Mouse (Mus musculus) CH12.LX (cell line): ENCODE measurements around the gene Abhd15. TPM values are rescaled to one million over a fixed set of nuclear protein-coding genes. Genes with fewer than 3 reads are reported as not detected.

Experiments
- DNase-seq: peaks from one replicate; pipeline ENCODE4 v3.0.0-alpha.2; 2013; ENCODE audit errors: extremely low read depth
- H3K27ac ChIP-seq: 2 replicates; pipeline ENCODE4 v1.5.1; 2012; ENCODE audit warnings: low read depth, mild to moderate bottlenecking, control low read depth, moderate library complexity; ENCODE audit not compliant: insufficient read depth
- H3K27me3 ChIP-seq: replicated peaks from 2 replicates; pipeline ENCODE3; 2012; ENCODE audit warnings: inconsistent platforms
- H3K36me3 ChIP-seq, 2 experiments: replicated peaks in 1 of 2; 2 replicates each; pipeline versions ENCODE3 to v1.6.1; 2012; ENCODE audit warnings: inconsistent platforms in 1 of 2, low read length in 1 of 2, mild to moderate bottlenecking in 1 of 2, mixed read lengths in 1 of 2, moderate library complexity in 1 of 2; ENCODE audit not compliant: control insufficient read depth in 1 of 2, insufficient read depth in 1 of 2
- H3K4me1 ChIP-seq, 2 experiments: 2 replicates each; pipeline ENCODE4 v1.6.1; 2012; ENCODE audit warnings: inconsistent platforms in 1 of 2, moderate library complexity in 1 of 2; ENCODE audit not compliant: insufficient read depth in 2 of 2, control insufficient read depth in 1 of 2
- H3K4me2 ChIP-seq: 2 replicates; pipeline ENCODE4 v1.6.1; 2012; ENCODE audit warnings: low read depth, mild to moderate bottlenecking, control low read depth; ENCODE audit not compliant: poor library complexity, insufficient read depth, severe bottlenecking
- H3K4me3 ChIP-seq, 3 experiments: fragments of 150-350 bp in 1 of 3; sonication (generic) in 1 of 3; replicated peaks in 1 of 3; 2 replicates each; pipeline versions ENCODE3 to v1.5.1; 2011 to 2012; ENCODE audit warnings: low read depth in 2 of 3, low read length in 2 of 3, mild to moderate bottlenecking in 2 of 3, moderate library complexity in 2 of 3, control low read depth in 1 of 3, improper control_type of control experiment in 1 of 3, inconsistent platforms in 1 of 3, mixed read lengths in 1 of 3; ENCODE audit not compliant: poor library complexity in 1 of 3
- H3K79me2 ChIP-seq: replicated peaks from 2 replicates; pipeline ENCODE4 v1.6.1; 2012; ENCODE audit warnings: mild to moderate bottlenecking, moderate library complexity; ENCODE audit not compliant: control insufficient read depth, poor library complexity, insufficient read depth, severe bottlenecking; ENCODE audit errors: extremely low read depth
- H3K9ac ChIP-seq: 2 replicates; pipeline ENCODE4 v1.6.1; 2012; ENCODE audit warnings: low read depth, mild to moderate bottlenecking, control low read depth, moderate library complexity; ENCODE audit not compliant: insufficient read depth
- H3K9me3 ChIP-seq: replicated peaks from 2 replicates; pipeline ENCODE3; 2012; ENCODE audit warnings: low read length, inconsistent platforms, mixed read lengths
- CHD1 ChIP-seq: IDR thresholded peaks from 2 replicates; pipeline ENCODE4 v1.6.1; 2012; ENCODE audit warnings: low read depth, low read length, improper control_type of control experiment, inconsistent platforms
- CHD2 ChIP-seq: IDR thresholded peaks from 2 replicates; pipeline ENCODE4 v1.6.1; 2011; ENCODE audit warnings: low read length, improper control_type of control experiment
- E2F4 ChIP-seq: IDR thresholded peaks from 2 replicates; pipeline ENCODE4 v1.6.1; 2011; ENCODE audit warnings: low read depth, low read length, improper control_type of control experiment; ENCODE audit not compliant: insufficient replicate concordance
- ETS1 ChIP-seq: conservative IDR thresholded peaks from 2 replicates; pipeline ENCODE4 v1.6.1; 2012; ENCODE audit warnings: low read depth, mild to moderate bottlenecking, inconsistent platforms, low read length, improper control_type of control experiment, moderate library complexity
- GABPA ChIP-seq: IDR thresholded peaks from 2 replicates; pipeline ENCODE4 v1.6.1; 2012; ENCODE audit warnings: low read depth, low read length, improper control_type of control experiment, inconsistent platforms; ENCODE audit not compliant: insufficient replicate concordance
- JUN ChIP-seq: IDR thresholded peaks from 2 replicates; pipeline ENCODE4 v1.6.1; 2011; ENCODE audit warnings: low read depth, mild to moderate bottlenecking, low read length, improper control_type of control experiment, moderate library complexity; ENCODE audit not compliant: insufficient read depth
- JUND ChIP-seq: conservative IDR thresholded peaks from 2 replicates; pipeline ENCODE4 v1.6.1; 2011; ENCODE audit warnings: low read depth, low read length, improper control_type of control experiment
- KAT2A ChIP-seq: IDR thresholded peaks from 2 replicates; pipeline ENCODE4 v1.6.1; 2012; ENCODE audit warnings: low read length, improper control_type of control experiment, inconsistent platforms; ENCODE audit not compliant: insufficient replicate concordance
- MAFK ChIP-seq: IDR thresholded peaks from 2 replicates; pipeline ENCODE4 v1.6.1; 2011; ENCODE audit warnings: low read length, improper control_type of control experiment; ENCODE audit not compliant: insufficient replicate concordance
- MAX ChIP-seq: IDR thresholded peaks from 2 replicates; pipeline ENCODE4 v1.6.1; 2011; ENCODE audit warnings: low read length, improper control_type of control experiment
- MEF2A ChIP-seq: IDR thresholded peaks from 2 replicates; pipeline ENCODE4 v1.6.1; 2014; ENCODE audit warnings: low read depth, mild to moderate bottlenecking, inconsistent platforms, low read length, improper control_type of control experiment, borderline replicate concordance
- MXI1 ChIP-seq: IDR thresholded peaks from 2 replicates; pipeline ENCODE4 v1.6.1; 2011; ENCODE audit warnings: mild to moderate bottlenecking, low read depth, low read length, improper control_type of control experiment
- MYC ChIP-seq: IDR thresholded peaks from 2 replicates; pipeline ENCODE4 v1.6.1; 2011; ENCODE audit warnings: low read depth, mild to moderate bottlenecking, improper control_type of control experiment, low read length
- NELFE ChIP-seq: IDR thresholded peaks from 2 replicates; pipeline ENCODE4 v1.6.1; 2011; ENCODE audit warnings: low read depth, low read length, improper control_type of control experiment
- POLR2AphosphoS2 ChIP-seq: IDR thresholded peaks from 2 replicates; pipeline ENCODE4 v1.6.1; 2011; ENCODE audit warnings: low read depth, low read length, improper control_type of control experiment
- SMC3 ChIP-seq: IDR thresholded peaks from 2 replicates; pipeline ENCODE4 v1.6.1; 2011; ENCODE audit warnings: low read depth, low read length, improper control_type of control experiment
- USF1 ChIP-seq: IDR thresholded peaks from 2 replicates; pipeline ENCODE4 v1.6.1; 2014; ENCODE audit warnings: low read depth, mild to moderate bottlenecking, inconsistent platforms, low read length, improper control_type of control experiment
- USF2 ChIP-seq: conservative IDR thresholded peaks from 2 replicates; pipeline ENCODE4 v1.6.1; 2011; ENCODE audit warnings: low read depth, low read length, improper control_type of control experiment
- ZC3H11A ChIP-seq: IDR thresholded peaks from 2 replicates; pipeline ENCODE4 v1.6.1; 2012; ENCODE audit warnings: low read depth, mild to moderate bottlenecking, inconsistent platforms, low read length, improper control_type of control experiment
- ZMIZ1 ChIP-seq: IDR thresholded peaks from 2 replicates; pipeline ENCODE4 v1.6.1; 2012; ENCODE audit warnings: low read depth, mild to moderate bottlenecking, inconsistent platforms, low read length, improper control_type of control experiment
- dilution Hi-C: fragments of 300-500 bp; cut with MboI; formaldehyde crosslinking; loops from 2 replicates; pipeline ENCODE4 v1.14.3; 2020; ENCODE audit warnings: low sequenced_read_pairs; ENCODE audit not compliant: extremely low pct_unique_long_range_greater_than_20kb, extremely low pct_ligation_motif_present
- in situ Hi-C: fragments of 300-500 bp; cut with MboI; formaldehyde crosslinking; loops from 3 replicates; pipeline ENCODE4 v1.14.3; 2019; ENCODE audit warnings: low sequenced_read_pairs, low pct_ligation_motif_present, low pct_unique_long_range_greater_than_20kb, mixed read lengths
- polyA plus RNA-seq: library from polyadenylated mRNA; unstranded; fragments of >175 nt; gene quantifications from 2 replicates; pipeline ENCODE4 v1.2.1, GENCODE M21; 2012; ENCODE audit warnings: low read depth; ENCODE audit not compliant: insufficient read length
- total RNA-seq, 2 experiments: library from RNA; depleted of rRNA; stranded (reverse); fragments of 300-350 nt in 1 of 2; fragments of >200 nt in 1 of 2; gene quantifications; 2 replicates each; pipeline ENCODE4 v1.2.3; 2012 to 2014

The Abhd15 gene
- total and polyA plus RNA-seq, 3 experiments = 0.11 to 0.38 (median 0.23) TPM

DNA sequence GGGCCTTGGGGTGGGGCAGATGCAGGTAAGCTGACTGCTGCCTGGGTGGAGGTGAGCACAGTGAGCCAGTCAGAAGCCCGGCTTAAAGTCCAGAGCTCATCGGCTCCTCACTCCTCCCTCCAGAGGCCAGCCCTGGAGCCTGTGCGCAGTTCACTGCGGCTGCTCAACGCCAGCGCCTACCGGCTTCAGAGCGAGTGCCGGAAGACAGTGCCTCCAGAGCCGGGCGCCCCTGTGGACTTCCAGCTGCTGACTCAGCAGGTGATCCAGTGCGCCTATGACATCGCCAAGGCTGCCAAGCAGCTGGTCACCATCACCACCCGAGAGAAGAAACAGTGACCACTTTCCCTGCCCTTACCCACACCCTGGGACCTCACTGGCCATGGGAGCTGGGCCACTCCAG is 8.6 kb upstream of the Abhd15 start:
- Histone ChIP-seq H3K27ac (no peak overlapping the region), H3K9me3 (no peaks in the 10 kb centered on the region), H3K36me3 (peaks cover 57 to 91% of the 10 kb centered on the region in 2 experiments), H3K9ac (no peak overlapping the region), H3K4me1 (peaks cover 7 to 21% of the 10 kb centered on the region in 2 experiments), H3K79me2 (no peaks in the 10 kb centered on the region), H3K4me3 (no peak overlapping the region), H3K27me3 (no peaks in the 10 kb centered on the region), H3K4me2 (no peak overlapping the region)
- DNase-seq = no peak
- in situ Hi-C loops (no loop called here), dilution Hi-C loops (no loop called here)
- TF ChIP-seq MAFK (peak; percentile 62; the same call in 1 of the 2 replicates), POLR2AphosphoS2 (no peak)

DNA sequence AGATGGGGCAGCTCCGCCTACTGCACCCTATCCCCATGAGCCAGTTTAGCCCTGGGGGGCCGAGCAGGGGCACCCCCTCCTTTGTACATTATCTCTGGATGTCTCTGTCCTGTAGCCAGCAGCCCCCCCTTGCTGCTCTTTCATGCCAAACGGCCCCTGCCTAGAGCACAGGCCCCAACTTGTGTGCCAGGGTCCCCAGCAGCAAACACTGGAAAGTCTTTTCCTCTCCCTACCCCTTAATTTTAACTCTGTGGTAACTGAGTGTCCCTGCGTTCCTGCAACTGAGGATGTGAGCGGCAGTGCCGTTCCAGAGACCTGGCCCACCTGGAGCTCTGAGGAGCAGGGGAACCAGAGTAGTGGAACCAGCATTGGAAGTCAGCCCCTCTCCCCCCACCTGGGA is 8.0 kb upstream of the Abhd15 start:
- DNase-seq = no peak
- in situ Hi-C loops = no loop called here
- no peak overlapping the region for H3K4me2 ChIP-seq
- no peaks in the 10 kb centered on the region for H3K9me3 ChIP-seq
- peaks cover 7 to 23% of the 10 kb centered on the region in 2 experiments for H3K4me1 ChIP-seq
- H3K4me3 ChIP-seq = no peak overlapping the region
- dilution Hi-C loops = no loop called here
- H3K27me3 ChIP-seq = no peaks in the 10 kb centered on the region
- no peak for TF ChIP-seq MYC
- TF ChIP-seq USF2 = no peak
- TF ChIP-seq JUN = no peak
- TF ChIP-seq SMC3 = no peak
- TF ChIP-seq POLR2AphosphoS2 = no peak
- no peak for TF ChIP-seq GABPA
- TF ChIP-seq MAFK = no peak
- no peak for TF ChIP-seq ZC3H11A
- no peak for TF ChIP-seq JUND
- no peak for TF ChIP-seq MEF2A
- TF ChIP-seq MXI1 = no peak
- no peak for TF ChIP-seq CHD2
- no peak for TF ChIP-seq CHD1
- TF ChIP-seq KAT2A = no peak
- no peak for TF ChIP-seq ETS1
- TF ChIP-seq MAX = no peak
- no peak for TF ChIP-seq ZMIZ1
- no peak for TF ChIP-seq USF1
- TF ChIP-seq NELFE = no peak
- no peak for TF ChIP-seq E2F4
- no peak overlapping the region for H3K27ac ChIP-seq
- no peak overlapping the region for H3K9ac ChIP-seq
- peaks cover 56 to 87% of the 10 kb centered on the region in 2 experiments for H3K36me3 ChIP-seq
- H3K79me2 ChIP-seq = no peaks in the 10 kb centered on the region
